Mouse (Mus musculus) erythroblast, embryonic 14.5 days (primary cell): ENCODE results near the gene Xab2.

Experiments used
- GATA1 ChIP-seq: IDR thresholded peaks from 2 replicates; pipeline ENCODE4 v1.6.1; 2012; ENCODE audit warnings: low read length, inconsistent platforms, mixed read lengths
- TAL1 ChIP-seq: IDR thresholded peaks from 3 replicates; pipeline ENCODE4 v1.6.1; 2012; ENCODE audit warnings: low read length, inconsistent platforms, mixed read lengths

DNA sequence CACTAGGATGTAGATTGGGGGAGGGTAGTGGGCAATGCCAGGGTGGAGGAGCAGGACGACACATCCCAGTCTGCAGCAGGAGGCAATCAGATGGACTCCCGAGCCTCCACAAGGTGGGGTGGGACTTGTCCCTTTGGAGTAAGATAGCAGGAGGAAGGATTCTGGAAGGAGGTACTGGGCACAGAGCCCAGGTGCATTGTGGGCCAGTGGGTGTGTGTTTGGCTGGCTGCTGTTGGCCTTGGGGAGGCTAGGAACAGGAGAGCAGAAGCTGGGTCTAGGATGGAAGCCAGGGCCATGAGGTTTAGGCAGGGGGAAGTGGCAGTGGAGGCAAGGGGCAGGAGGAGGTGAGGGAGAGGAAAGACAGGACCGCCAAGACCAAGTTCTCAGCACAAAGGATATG lies 27.6 kb downstream of the Xab2 start:
- TF ChIP-seq GATA1 (no peak), TAL1 (no peak)
